Mouse (Mus musculus) right cerebral cortex, postnatal 10 days (tissue): ENCODE measurements around the gene Bcas1.
"Not testable (repeated sequence)": the region's sequence is repeated elsewhere in the genome, so short reads cannot be mapped to it uniquely, and the experiment has no call there.

Experiments
- DNase-seq, 2 experiments: peaks; one replicate each; pipeline ENCODE4 v3.0.0; 2021; ENCODE audit warnings: low spot score in 2 of 2

Gene Bcas1

DNA sequence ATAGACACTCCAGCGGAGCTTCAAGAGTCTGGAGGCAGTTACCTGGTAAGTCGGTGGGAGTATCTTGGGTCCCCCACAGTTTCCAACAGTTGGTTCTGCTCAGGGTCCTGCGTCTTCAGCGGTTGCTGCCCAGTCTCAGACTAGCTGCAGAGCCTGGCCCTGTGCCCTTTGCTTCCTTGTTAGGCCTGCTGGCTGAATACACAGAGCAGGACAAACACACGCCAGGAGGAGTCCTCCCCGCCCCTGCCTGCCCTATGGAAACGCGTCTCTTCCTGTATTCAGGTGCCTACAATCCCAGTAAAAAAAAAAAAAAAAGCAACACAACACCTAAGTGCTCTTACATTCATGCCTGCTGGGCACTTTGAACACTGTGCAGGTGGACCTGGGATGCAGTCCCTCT is at the start of gene Bcas1:
Gene Bcas1, minus strand, starts transcription at position 142 of the 400 bp plus-strand sequence.
- no peak for DNase-seq

DNA sequence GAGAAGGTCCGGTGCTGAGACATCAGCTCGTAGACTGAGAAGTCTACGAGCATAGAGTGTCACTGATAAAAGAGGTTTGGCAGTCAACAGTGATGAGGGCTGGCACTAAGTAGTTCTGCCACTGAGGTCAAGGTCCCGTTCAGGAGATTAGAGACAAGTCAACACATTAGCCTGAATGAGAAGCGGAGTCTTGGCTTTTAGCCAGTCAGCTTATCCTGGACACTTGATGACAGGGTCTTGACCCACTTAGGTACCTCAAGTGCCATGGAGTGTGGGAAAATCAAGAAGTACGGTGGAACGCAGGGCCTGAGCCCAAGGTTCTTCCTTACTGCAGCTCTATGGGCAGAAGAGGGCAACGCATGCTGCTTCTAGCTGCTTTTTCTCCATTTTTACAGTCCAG is 49.0 kb upstream of the Bcas1 start:
- no peak for DNase-seq

DNA sequence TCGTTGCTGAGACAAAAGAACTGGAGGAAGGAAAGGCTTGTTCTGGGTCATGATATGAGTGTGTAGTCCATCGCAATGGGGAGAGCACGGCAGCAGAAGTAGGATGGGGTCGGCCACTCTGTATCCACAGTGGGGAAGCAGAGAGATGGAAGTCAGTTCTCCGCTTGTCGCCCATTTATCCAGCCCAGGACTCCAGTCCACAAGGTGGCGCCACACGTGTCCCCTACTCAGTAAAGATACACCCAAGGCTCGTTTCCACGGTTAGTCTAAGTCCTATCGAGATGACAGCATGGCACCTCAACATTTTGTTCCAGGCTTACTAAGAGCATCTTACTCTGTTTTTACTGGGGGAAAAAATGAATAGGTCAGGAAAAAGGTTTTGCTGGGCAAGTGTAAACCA is 48.6 kb upstream of the Bcas1 start:
- no peak for DNase-seq

DNA sequence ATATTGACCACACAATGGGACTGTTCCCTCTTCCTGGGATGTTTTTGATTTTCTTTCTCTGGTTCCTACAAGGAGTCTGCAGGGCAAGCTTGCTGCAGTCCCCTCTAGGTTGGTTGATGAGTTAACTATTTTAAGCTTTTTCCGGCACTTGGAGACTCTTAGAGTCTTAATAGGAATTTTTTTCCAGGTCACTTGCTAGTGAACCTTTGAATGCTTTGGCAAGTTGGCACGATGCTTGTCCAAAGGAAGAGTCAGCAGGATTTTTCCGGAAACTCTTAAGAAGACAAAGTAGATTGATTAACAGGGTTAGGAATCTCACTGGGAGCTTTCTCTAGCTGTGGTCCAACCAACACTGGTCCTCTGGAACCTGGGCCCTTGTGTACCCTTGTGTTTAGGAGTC is 47.5 kb upstream of the Bcas1 start:
- no peak for DNase-seq

DNA sequence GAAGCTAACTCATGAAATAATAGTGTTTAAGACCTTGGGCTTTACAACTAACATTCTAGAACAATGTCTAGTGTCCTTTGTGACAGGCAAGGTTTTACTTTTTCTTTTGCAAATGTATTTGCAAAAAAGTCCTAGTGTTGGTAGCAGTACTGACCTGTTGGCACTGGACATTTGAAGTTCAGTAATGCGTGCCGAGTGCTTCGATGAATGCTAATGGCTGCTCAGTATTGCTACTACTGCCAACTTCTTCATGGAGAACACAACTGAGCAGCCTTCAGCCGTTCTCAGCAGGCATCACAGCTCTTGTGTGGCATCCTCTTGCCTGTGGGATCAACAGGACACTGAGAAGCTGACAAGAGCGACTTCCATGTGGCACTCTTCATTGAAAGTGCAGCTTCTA is 46.5 kb upstream of the Bcas1 start:
- DNase-seq: no peak

DNA sequence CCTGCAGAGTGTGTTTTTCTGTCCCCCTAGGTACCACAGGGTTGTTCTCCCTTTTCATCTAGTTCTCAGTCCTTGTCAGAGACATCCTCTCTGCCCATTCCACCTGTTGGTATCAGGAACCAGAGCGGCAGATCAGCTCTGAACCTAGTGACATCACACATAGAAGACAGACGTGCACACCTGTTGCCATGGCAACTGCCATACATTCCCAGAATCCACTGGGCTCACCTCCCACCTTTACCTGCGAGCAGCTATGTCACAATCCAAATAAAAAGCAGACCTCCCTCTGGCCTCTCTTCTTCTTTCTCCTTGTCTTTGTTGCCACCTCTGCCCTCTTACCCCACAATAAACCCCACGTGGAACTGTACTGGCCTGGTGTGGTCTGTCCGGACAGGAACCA is 42.9 kb upstream of the Bcas1 start:
- DNase-seq: no peak

DNA sequence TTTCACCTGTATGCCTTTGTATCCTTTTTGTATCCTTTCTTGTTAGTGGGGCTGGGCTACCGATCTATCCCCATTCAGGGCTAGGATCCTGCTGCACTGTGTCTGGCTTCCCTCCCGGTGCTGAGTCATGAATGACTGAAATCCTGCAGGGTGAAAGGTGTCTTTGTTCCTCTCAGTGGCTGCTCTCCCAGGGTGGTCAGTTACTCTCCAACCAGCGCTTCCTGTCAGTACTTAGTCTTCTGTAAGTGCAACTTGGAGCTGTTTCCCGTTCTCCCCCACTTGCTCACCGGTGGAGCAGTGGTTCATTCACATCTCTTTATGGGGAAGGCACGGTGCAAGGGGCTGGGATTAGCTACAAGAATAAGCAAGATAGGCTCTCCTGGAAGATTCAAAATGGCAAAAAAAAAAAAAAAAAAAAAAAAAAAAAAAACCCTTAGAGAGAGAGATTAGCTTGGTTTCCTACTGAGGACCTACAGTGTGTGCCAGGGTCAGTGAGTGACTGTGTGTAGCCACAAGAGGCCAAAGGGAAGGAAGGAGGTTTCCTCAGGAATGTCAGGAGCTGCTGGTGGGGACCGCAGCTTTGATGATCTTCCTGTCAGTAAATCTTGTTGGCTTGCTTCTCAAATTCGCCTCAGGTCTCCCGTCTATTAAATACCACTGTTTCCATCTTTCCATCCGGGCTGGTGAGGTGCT is 42.1 kb upstream of the Bcas1 start:
- DNase-seq: peak; percentile 48 to 68

DNA sequence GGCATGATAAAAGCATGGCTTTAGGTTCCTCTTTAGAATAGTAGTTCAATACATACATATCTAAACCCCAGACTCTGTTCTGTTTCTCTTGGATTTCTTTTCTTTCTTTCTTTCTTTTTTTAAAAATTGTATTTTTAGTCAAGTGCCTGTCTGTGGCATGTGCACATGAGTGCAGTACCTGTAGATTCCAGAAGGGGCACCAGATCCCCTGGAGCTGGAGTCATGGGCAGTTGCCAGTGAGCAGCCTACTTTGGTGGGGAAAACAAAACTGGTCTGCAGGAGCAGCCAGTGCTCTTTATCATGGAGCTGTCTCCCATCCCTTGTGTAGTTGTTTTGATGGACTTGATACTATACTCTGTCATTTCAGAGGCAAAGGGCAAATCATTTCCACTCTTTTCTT is 40.4 kb upstream of the Bcas1 start:
- DNase-seq: peak in 1 of 2 experiments; percentile 38

DNA sequence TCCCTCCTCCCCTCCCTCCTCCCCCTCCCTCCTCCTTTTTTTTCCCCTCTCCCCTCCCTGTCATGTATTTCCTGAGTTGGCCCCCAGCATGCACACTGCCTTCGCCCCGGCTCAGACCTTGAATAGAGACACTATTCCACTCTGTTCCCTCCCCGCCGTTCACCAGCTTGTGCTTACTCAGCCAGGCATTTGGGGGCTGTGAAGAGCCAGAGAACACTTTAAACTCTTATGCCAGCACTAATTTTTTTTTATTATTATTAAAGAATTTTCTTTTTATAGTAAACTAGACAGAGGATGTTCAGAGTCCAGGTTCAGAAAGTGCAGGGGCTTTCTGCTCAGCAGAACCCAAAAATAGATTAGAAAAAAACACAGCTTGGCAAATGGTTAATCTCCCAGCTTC is 37.2 kb upstream of the Bcas1 start:
- peak in 1 of 2 experiments; percentile 42 for DNase-seq

DNA sequence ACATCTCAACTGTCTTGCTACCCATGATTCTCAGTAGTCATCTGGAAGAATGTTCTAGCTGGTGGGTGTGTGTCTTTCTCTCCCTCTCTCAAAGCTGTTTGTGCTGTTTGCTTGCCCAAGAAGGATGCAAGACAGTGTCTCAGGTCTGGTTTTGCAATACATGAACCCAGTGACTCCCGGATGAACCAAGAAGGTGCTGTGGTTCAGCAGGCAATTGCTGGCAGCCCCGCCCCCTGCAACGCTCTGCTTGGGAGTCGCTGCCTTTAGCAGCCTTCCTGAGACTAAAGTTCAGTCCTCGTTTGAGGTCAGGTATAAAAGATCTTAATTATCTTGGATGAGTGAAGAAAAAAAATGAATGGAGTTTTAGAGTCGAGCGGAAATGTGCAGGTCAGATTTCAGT is 34.0 kb upstream of the Bcas1 start:
- DNase-seq: no peak

DNA sequence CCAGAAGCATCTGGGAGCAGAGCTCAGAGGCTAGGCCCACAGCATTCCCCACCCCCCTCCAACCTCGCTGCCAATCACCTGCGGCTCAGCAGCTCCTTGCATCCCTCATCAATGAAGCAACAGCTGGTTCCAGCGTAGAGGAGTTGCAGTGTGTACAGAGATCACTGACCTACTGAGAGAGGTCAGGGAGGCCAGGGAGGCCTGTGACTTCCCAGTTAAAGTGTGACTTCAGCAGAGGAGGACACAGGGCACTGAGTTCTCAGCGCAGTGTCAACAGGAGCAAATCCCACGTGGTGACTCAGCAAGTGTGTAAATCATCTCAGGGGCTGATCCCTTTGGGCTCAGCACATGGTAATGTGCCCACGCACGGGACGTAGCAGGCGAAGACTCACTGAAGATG is 32.2 kb upstream of the Bcas1 start:
- no peak for DNase-seq

DNA sequence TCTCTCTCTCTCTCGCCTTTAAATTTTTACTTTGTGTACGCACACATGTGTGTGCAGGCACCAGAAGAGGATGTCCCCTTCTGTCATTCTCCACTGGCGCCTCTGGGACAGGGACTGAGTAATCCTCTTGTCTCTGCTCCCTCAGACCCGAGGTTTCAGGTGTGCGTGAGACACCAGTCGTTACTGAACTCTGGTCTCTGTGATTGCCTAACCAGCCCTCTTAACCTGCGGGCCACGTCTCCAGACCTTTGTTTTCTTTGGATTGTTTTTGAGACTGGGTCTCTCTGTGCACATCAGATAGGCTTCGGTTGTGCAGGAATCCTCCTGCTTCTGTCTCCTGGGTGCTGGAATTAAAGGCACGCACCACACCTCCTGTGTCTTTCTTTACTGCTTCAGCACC is 31.5 kb upstream of the Bcas1 start:
- no peak for DNase-seq

DNA sequence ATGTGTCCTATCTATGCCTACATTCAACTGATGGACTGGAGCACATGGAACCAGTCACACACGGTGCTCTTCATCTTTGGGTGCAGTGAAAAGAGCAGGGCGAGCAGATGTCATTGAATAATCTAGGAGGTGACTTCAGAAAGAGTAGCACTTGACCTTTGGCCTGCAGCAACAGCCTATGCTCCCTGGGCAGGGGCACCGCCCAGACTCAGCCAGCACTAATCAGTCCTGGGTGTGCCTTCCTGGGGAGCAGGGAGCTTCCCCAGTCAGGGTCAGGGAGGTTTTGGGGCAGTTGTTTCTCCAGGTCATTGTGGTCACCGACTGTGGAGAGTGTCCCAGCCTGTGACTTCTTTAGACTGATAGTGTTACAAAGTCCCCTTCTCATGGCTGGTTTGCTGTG is 26.2 kb upstream of the Bcas1 start:
- DNase-seq: not testable (repeated sequence)

DNA sequence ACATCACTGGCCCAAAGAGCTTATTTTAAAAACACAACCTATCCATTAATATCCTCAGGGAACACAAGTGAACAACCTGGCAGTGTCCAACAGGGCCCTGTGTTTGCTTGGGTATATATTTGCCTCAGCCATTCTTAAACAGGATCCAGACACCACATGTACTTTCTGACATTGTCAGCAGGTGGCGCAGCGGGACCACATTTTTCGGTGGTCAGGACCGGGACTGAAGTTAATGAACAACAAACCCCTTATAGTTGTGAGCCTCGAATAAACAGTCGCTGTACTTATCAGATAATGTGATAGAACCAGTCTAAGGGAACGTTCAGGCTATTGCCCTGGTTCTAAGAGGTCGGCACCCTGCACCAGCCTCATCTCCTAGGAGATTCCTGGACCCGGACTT is 23.3 kb upstream of the Bcas1 start:
- peak; percentile 60 to 81 for DNase-seq

DNA sequence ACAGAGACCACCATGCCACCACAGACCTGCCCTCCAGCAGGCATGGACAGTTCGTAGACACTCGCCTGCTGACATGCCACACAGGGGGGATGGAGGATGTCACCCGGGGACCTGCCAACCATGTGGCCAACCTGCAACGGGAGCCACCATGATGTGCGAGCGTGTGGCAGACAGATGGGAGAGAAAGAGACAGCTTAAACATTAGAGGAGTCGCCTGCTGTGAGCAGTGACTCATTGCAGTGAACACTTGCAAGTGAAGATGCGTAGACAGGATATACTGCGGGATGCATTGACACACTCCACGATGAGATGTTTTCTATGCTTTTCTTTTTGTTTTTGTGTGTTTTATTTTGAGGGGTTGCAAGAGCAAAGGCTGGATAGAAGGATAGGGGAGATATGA is 20.0 kb upstream of the Bcas1 start:
- DNase-seq: peak in 1 of 2 experiments; percentile 41

DNA sequence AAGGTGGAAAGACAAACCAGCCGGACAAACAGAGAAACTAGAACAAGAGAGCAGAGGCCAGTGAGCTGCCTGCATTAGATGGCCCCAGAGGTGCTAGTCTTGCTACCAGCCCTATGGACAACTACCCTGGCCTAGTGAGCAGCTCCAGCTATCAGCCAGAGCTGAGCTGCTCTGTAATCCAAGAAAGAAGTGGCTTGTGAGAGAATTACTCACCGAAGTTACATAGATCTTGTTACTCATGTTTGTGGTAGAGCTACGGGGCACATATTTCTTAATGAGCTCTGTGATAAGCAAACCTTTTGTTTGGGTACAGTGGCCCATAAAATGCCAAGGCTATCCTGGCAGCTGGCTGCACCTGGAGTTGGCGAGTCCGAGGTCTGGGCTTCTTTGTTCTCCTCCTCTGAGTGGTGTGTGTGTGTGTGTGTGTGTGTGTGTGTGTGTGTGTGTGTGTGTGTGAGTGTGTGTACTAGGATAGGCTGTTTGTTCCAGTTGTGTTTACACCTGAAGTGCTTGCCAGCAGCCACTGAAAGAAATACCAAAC is 19.3 kb upstream of the Bcas1 start:
- no peak for DNase-seq

DNA sequence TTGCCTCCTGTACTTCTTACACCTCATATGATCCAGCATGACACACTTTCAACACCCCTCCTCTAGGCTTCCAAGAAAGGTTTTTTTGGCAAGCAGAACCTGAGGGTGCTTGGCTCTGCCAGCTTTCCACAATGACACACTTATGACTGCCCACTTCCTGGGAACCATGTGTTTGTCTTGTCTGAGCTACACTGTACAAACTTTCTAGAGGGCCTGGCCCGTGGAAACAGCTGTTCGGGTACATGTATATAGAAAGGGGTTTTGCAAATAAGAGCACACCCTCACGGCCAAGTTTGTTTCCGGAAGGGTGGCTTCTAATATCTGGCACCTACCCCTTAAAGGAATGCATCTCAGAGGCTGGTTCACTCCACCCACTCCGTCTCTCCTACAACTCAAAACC is 18.2 kb upstream of the Bcas1 start:
- DNase-seq: no peak

DNA sequence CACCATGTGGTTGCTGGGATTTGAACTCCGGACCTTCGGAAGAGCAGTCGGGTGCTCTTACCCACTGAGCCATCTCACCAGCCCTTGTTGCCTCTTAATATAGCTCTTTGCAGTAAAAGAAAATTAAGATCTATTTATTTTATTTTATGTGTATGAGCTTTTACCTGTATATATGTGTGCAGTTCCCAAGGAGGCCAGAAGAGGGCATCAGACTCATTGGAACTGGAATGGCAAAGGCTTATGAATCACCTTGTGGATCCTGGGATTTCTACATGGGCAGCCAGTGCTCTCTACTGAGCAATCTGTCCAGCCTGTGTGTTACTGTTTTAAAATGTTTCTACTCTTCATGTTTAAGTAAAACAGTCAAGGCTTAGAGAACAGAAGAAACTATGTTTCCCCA is 14.9 kb upstream of the Bcas1 start:
- peak in 1 of 2 experiments; percentile 44 for DNase-seq

DNA sequence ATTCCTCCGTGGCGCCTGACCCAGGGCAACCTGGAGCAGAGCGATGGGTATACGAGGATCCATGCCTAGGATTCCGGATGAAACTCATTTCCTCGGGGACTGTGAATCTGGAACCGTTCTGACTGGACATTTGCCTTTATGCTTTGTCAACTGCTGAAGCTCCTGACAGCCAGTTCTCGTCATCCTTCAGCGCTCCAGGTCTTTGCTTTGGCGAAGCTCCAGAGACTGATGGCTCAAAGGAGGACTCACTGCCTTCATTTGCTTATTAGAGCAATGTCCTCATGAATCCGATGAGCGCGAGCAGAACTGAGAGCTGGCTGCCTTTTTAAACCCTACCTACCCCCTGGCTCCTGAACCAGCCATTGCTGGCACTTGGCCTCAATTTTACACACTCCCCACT is 11.1 kb upstream of the Bcas1 start:
- DNase-seq: no peak

DNA sequence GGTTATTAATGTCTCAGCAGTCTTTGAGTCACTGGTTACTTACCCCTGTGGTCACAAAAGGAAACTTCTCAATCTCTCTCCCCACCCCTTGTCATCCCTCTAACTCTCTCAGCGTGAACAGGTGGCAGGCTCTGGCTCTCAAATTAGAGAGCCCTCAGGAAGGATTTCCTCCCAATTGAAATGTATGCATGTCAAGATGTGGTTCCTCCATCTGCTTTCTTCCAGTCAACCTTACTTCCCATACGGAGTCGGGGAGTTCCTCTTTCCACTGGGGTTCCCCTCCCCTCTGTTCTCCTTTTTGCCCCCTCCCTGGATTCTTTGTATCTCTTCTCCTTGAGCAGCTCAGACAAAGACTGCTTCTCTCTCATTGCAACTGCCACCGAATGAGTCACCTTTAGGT is 8.6 kb upstream of the Bcas1 start:
- DNase-seq: no peak

DNA sequence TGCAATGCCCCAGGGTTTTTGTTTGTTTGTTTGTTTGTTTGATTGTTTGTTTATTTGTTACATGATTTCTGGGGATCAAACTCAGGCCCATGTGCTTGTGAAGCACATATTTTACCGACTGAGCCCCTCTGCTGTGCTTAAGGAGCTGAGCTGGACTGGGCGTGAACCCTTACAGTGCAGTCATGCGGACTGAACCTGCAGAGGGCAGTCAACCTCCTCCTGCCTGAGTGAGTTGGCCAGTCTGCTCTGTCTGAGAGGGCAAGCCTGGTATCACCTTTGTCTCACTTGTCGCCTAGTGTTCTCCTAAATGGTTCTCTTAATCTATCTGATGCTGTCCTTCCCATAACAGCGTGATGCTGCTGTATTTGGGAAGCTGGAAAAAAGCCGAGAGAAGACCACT is 4.5 kb upstream of the Bcas1 start:
- no peak for DNase-seq

DNA sequence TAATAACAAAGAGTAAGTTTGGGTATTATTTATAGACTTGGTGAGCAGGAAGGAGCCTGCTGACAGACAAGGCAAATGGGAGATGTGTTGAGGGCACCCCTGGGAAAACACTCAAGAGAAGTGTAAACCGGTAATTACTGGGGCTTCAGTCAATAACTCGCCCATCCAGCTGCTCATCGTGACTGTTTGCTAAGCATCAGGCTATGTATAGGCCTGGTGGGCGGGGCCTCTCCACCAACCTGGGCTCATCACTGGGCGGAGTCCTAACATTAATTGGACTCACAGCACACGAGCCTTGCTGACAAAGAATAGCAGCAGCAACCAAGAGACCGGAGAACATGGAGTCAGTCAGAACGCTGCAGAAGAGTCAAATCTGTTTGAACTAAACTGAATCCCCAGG is 1.3 kb upstream of the Bcas1 start:
- DNase-seq: no peak

DNA sequence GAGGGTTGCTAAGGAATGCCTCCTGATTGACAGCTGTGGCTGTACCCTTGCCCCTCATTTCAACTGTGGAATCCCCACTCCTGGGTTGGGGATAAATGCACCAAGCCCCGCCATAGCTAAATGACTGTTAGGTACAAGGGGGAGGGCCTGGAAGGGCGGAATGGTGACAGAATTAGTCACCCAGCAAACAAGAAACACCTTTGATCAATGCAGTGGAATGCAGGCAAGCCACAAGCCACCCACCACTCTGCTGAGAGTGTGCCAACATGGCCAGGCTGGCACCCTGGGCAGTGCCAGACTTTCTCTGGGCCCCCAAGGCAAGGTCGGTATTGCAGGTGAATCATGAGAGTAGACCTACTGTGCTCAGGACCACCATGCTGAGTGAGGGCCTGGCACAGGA is 3.5 kb downstream of the Bcas1 start:
- DNase-seq: no peak

DNA sequence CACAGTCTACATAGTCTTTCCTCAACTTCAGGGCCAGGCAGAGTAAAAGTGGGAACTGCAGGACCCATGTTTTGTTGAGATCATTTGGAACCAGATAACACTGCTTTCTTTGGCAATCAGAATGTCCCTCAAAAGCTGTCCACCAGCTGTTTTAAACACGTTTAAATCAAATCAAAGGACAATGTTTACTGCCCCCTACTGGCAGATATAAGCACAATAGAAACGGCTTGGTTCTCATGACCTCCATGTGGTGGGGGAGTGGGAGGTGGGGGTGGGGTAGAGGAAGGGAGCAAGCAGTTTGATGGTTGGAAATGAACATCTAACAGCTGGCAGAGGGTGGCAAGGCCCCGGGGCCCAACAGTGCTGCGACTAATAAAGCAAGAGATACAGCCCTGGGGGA is 5.7 kb downstream of the Bcas1 start:
- no peak for DNase-seq
